Mouse (Mus musculus): ENCODE measurements at regions not wholly inside any gene's neighbourhood (a gene's known extent, or its start where the extent isn't known, plus 50 kb on each side); places are given as distances from the start of the nearest gene placed in this dataset.

- DNase-seq (ENCODE audit: low read depth, low spot score) = no peak
These were observed 314.5 kb downstream of the Plod2 start for GRCm38 (mm10) chr9:92856410-92857083.

- DNase-seq (ENCODE audit: low read depth, low spot score) = no peak
These were observed 323.8 kb downstream of the Plod2 start for GRCm38 (mm10) chr9:92865822-92866221.

GRCm38 (mm10) chr9:92878589-92878988, 336.6 kb downstream of the Plod2 start:
- peak; percentile 63 for DNase-seq (ENCODE audit: low read depth, low spot score)

- DNase-seq (ENCODE audit: low read depth, low spot score) = no peak
These were observed 337.8 kb downstream of the Plod2 start for GRCm38 (mm10) chr9:92879812-92880211.

GRCm38 (mm10) chr9:92882251-92882832, 340.3 kb downstream of the Plod2 start:
- no peak for DNase-seq (ENCODE audit: low read depth, low spot score)

- DNase-seq (ENCODE audit: low read depth, low spot score) = no peak
These were observed 348.0 kb downstream of the Plod2 start for GRCm38 (mm10) chr9:92890063-92890462.

GRCm38 (mm10) chr9:92899733-92900132, 357.7 kb downstream of the Plod2 start:
- no peak for DNase-seq (ENCODE audit: low read depth, low spot score)

GRCm38 (mm10) chr9:92907102-92907501, 365.1 kb downstream of the Plod2 start:
- DNase-seq (ENCODE audit: low read depth, low spot score) = no peak

GRCm38 (mm10) chr9:92919396-92919795, 377.4 kb downstream of the Plod2 start:
- DNase-seq (ENCODE audit: low read depth, low spot score) = no peak

GRCm38 (mm10) chr9:92930231-92930966, 388.4 kb downstream of the Plod2 start:
- no peak for DNase-seq (ENCODE audit: low read depth, low spot score)

GRCm38 (mm10) chr9:92937802-92938201, 395.8 kb downstream of the Plod2 start:
- DNase-seq (ENCODE audit: low read depth, low spot score) = no peak

GRCm38 (mm10) chr9:92950092-92950491, 408.1 kb downstream of the Plod2 start:
- DNase-seq (ENCODE audit: low read depth, low spot score) = no peak

GRCm38 (mm10) chr9:92963275-92963674, 421.3 kb downstream of the Plod2 start:
- no peak for DNase-seq (ENCODE audit: low read depth, low spot score)

- no peak for DNase-seq (ENCODE audit: low read depth, low spot score)
These were observed 449.7 kb downstream of the Plod2 start for GRCm38 (mm10) chr9:92991759-92992158.

- no peak for DNase-seq (ENCODE audit: low read depth, low spot score)
These were observed 454.1 kb downstream of the Plod2 start for GRCm38 (mm10) chr9:92996156-92996555.

- no peak for DNase-seq (ENCODE audit: low read depth, low spot score)
These were observed 463.3 kb downstream of the Plod2 start for GRCm38 (mm10) chr9:93005182-93005953.

GRCm38 (mm10) chr9:93008511-93009302, 466.7 kb downstream of the Plod2 start:
- peak; percentile 21 for DNase-seq (ENCODE audit: low read depth, low spot score)

GRCm38 (mm10) chr9:93044298-93044912, 502.4 kb downstream of the Plod2 start:
- DNase-seq (ENCODE audit: low read depth, low spot score) = no peak

- DNase-seq (ENCODE audit: low read depth, low spot score) = no peak
These were observed 530.1 kb downstream of the Plod2 start for GRCm38 (mm10) chr9:93072140-93072539.

- no peak for DNase-seq (ENCODE audit: low read depth, low spot score)
These were observed 541.1 kb downstream of the Plod2 start for GRCm38 (mm10) chr9:93083114-93083513.

All from forelimb bud, embryonic 11.5 days (tissue).